Mouse (Mus musculus) forebrain, embryonic 14.5 days (tissue): ENCODE measurements around the gene Plekhm2. TPM values are rescaled to one million over a fixed set of nuclear protein-coding genes. Genes with fewer than 3 reads are reported as not detected.

Experiments used
- ATAC-seq: fragments of 200-750 bp; cut with Nextera tagmentation; 2 replicates; pipeline ENCODE4 v1.8.0; 2017; ENCODE audit warnings: mild to moderate bottlenecking, moderate library complexity
- DNase-seq: peaks from one replicate; pipeline ENCODE4 v3.0.0-alpha.2; 2015; ENCODE audit warnings: low spot score
- H3K27ac ChIP-seq: fragments of 300-500 bp; sonication (generic); 2 replicates; pipeline ENCODE4 v1.5.1; 2014; ENCODE audit warnings: low read depth, mild to moderate bottlenecking, control low read depth, low read length, moderate library complexity
- H3K27me3 ChIP-seq: fragments of 300-500 bp; sonication (generic); replicated peaks from 2 replicates; pipeline ENCODE4 v1.6.1; 2014; ENCODE audit warnings: low read length, control low read depth, mixed read lengths; ENCODE audit not compliant: control insufficient read depth, insufficient read depth
- H3K36me3 ChIP-seq: fragments of 300-500 bp; sonication (generic); 2 replicates; pipeline ENCODE4 v1.6.1; 2014; ENCODE audit warnings: low read length, control low read depth; ENCODE audit not compliant: control insufficient read depth, insufficient read depth
- H3K4me1 ChIP-seq: fragments of 300-500 bp; sonication (generic); 2 replicates; pipeline ENCODE4 v1.6.1; 2014; ENCODE audit warnings: antibody characterized with exemption, low read length, control low read depth; ENCODE audit not compliant: control insufficient read depth, insufficient read depth
- H3K4me2 ChIP-seq: fragments of 300-500 bp; sonication (generic); 2 replicates; pipeline ENCODE4 v1.6.1; 2014; ENCODE audit warnings: mild to moderate bottlenecking, control low read depth, low read length
- H3K4me3 ChIP-seq: fragments of 300-500 bp; sonication (generic); 2 replicates; pipeline ENCODE4 v1.5.1; 2014; ENCODE audit warnings: low read depth, low read length, control low read depth
- H3K9ac ChIP-seq: fragments of 300-500 bp; sonication (generic); 2 replicates; pipeline ENCODE4 v1.6.1; 2014; ENCODE audit warnings: mild to moderate bottlenecking, low read length, control low read depth, moderate library complexity
- H3K9me3 ChIP-seq: fragments of 300-500 bp; sonication (generic); replicated peaks from 2 replicates; pipeline ENCODE4 v1.6.1; 2016; ENCODE audit warnings: low read length, control low read depth, mixed read lengths; ENCODE audit not compliant: control insufficient read depth
- WGBS: fragments of 180-500 bp; shearing (Covaris S2); extraction: QIAGEN DNeasy Blood & Tissue Kit; methylation state at CpG from one replicate; pipeline ENCODE4 v1.1.7; 2014; 5-methylcytosine and 5-hydroxymethylcytosine counted together
- polyA plus RNA-seq: library from polyadenylated mRNA; unstranded; fragments of >200 nt; fragmentation: Nextera tagmentation; extraction: Ambion mirVana; gene quantifications from 2 replicates; pipeline ENCODE4 v1.2.1, GENCODE M21; 2014

The Plekhm2 gene
- polyA plus RNA-seq, 1 experiment from 2014 or later: 3.9 TPM

DNA sequence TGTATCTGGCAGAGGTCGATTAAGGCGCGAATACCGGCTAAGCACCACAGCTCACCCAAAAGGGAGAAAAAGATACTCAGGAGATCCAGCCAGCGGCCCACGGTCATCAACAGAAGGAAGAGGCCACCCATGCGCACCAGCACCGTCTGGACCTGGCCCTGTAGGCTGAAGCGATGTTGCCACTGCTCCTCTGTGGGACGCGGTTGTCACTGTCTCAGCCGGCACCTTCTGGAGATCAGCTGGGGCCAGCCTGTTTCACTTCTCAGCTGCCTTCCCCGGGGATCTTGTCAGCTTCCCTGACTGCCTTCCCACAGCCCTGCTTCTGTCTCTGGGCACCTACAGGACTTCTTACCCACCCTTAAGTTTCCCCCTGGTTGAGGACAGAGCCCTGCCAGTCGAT lies 49.8 kb downstream of the Plekhm2 start:
- ATAC-seq (no peak), DNase-seq (no peak)
- peaks cover 4% of the 10 kb centered on the region; the same call in 1 of the 2 replicates for H3K4me1 ChIP-seq
- no peaks in the 10 kb centered on the region for H3K27me3 ChIP-seq
- no peak overlapping the region for H3K9ac ChIP-seq
- WGBS: 85% methylated on average over 14 of the region's 14 CpGs
- no peaks in the 10 kb centered on the region for H3K9me3 ChIP-seq
- no peak overlapping the region for H3K4me2 ChIP-seq
- no peaks in the 10 kb centered on the region for H3K36me3 ChIP-seq
- no peak overlapping the region for H3K4me3 ChIP-seq
- no peak overlapping the region for H3K27ac ChIP-seq

DNA sequence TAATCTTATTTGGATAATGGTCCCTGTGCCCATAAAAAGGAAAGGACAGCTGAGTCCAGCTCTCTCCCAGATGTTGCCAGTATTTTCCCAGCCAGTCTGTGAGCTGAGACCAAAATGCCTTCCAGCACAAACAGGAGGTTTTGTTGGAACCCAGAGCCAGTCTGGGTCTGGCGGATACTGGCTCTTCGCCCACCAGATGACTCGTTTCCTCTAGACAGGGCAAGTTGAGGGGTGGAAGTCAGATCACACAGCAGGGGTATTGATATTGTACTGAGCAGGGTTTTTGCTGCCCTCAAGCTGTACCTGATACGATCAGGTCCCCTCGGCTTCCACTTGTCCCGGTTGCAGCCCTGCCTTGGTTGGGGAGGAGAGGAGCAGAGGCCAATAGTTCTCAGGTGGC lies 55.2 kb downstream of the Plekhm2 start:
- Histone ChIP-seq H3K9me3 (no peaks in the 10 kb centered on the region), H3K36me3 (no peaks in the 10 kb centered on the region), H3K27me3 (no peaks in the 10 kb centered on the region), H3K4me2 (no peak overlapping the region), H3K4me3 (no peak overlapping the region), H3K9ac (no peak overlapping the region), H3K27ac (no peak overlapping the region), H3K4me1 (no peaks in the 10 kb centered on the region)
- ATAC-seq (no peak), DNase-seq (no peak)
- 78% methylated on average over 6 of the region's 6 CpGs for WGBS

GRCm38 (mm10) chr4:141605861-141606260 lies 58.8 kb downstream of the Plekhm2 start, which contains the start of gene Fblim1:
TSS of gene Fblim1 (minus strand) at chr4:141606096.
- DNase-seq (no peak), ATAC-seq (no peak)
- 89% methylated on average over 11 of the region's 11 CpGs for WGBS
- H3K9ac ChIP-seq: no peak within 1 kb of the TSS
- H3K36me3 ChIP-seq: no peaks in the 10 kb centered on the region
- no peaks in the 10 kb centered on the region for H3K9me3 ChIP-seq
- no peak within 1 kb of the TSS for H3K4me2 ChIP-seq
- H3K4me3 ChIP-seq: no peak within 1 kb of the TSS
- H3K27me3 ChIP-seq: no peaks in the 10 kb centered on the region
- no peak within 1 kb of the TSS for H3K27ac ChIP-seq
- H3K4me1 ChIP-seq: no peaks in the 10 kb centered on the region

DNA sequence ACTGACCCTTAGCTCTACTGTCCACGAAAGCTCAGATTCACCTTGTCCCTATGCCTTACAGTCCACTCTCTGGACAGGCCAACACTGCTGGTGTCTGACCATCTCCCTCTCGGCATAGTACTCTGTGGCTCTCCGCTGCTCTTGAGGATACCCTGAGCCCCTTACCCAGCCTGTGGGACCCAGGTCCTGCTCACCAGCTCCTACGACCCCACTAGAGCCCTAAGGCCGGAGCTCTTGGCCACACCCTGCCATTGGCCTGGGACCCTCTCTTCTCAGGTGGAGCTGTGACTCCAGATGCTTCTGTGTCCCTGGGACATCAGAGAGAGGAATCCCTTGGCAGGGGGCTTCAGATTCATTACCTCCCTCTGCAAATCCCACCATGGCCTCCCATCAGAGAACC lies 59.3 kb downstream of the Plekhm2 start:
- Histone ChIP-seq H3K9me3 (no peaks in the 10 kb centered on the region), H3K4me3 (no peak overlapping the region), H3K36me3 (no peaks in the 10 kb centered on the region), H3K9ac (no peak overlapping the region), H3K27me3 (0 out of 2 replicates have a peak, but pooled peaks cover 3% of the 10 kb centered on the region), H3K4me1 (no peaks in the 10 kb centered on the region), H3K4me2 (no peak overlapping the region), H3K27ac (no peak overlapping the region)
- ATAC-seq (no peak), DNase-seq (no peak)
- 85% methylated on average over 5 of the region's 5 CpGs for WGBS

DNA sequence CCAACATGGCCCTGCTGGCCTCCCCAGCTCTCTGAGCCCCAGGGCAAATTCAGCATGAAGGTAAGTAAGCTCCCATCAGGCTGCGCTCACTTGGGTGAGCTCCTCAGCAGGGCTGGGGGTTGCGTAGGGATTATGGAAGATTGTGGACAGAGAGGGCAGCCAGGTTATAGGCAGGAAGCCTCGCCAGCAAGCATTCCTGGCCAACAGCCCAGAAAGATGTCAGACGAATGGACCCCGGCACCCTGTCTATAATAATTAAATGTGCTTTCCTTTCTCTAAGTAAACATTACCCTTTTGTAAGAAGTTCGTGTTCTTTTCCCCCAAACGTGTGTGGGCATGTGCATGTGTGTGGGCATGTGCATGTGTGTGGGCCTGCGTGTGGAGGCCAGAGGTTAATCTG lies 60.2 kb downstream of the Plekhm2 start:
- Histone ChIP-seq H3K4me3 (no peak overlapping the region), H3K27me3 (0 out of 2 replicates have a peak, but pooled peaks cover 6% of the 10 kb centered on the region), H3K27ac (no peak overlapping the region), H3K9ac (no peak overlapping the region), H3K36me3 (no peaks in the 10 kb centered on the region), H3K4me2 (no peak overlapping the region), H3K9me3 (no peaks in the 10 kb centered on the region), H3K4me1 (no peaks in the 10 kb centered on the region)
- WGBS: 54% methylated on average over 8 of the region's 8 CpGs
- ATAC-seq (no peak), DNase-seq (no peak)

GRCm38 (mm10) chr4:141603921-141604320 lies 60.8 kb downstream of the Plekhm2 start:
- Histone ChIP-seq H3K9ac (no peak overlapping the region), H3K4me1 (no peaks in the 10 kb centered on the region), H3K27me3 (0 out of 2 replicates have a peak, but pooled peaks cover 7% of the 10 kb centered on the region), H3K4me3 (no peak overlapping the region), H3K4me2 (no peak overlapping the region), H3K9me3 (no peaks in the 10 kb centered on the region), H3K27ac (no peak overlapping the region), H3K36me3 (no peaks in the 10 kb centered on the region)
- ATAC-seq: no peak
- no peak for DNase-seq
- WGBS: 71% methylated on average over 4 of the region's 4 CpGs

GRCm38 (mm10) chr4:141602523-141603223 lies 62.0 kb downstream of the Plekhm2 start:
- 91% methylated on average over 11 of the region's 11 CpGs for WGBS
- peaks cover 15% of the 10 kb centered on the region; the same call in 1 of the 2 replicates for H3K27me3 ChIP-seq
- no peaks in the 10 kb centered on the region for H3K9me3 ChIP-seq
- no peak overlapping the region for H3K27ac ChIP-seq
- no peaks in the 10 kb centered on the region for H3K36me3 ChIP-seq
- H3K4me3 ChIP-seq: no peak overlapping the region
- H3K9ac ChIP-seq: no peak overlapping the region
- 0 out of 2 replicates have a peak, but pooled peaks cover 3% of the 10 kb centered on the region for H3K4me1 ChIP-seq
- no peak overlapping the region for H3K4me2 ChIP-seq
- DNase-seq: no peak
- ATAC-seq: no peak

- H3K9ac ChIP-seq: no peak overlapping the region
- H3K4me2 ChIP-seq: no peak overlapping the region
- no peak overlapping the region for H3K4me3 ChIP-seq
- H3K36me3 ChIP-seq: no peaks in the 10 kb centered on the region
- H3K27ac ChIP-seq: no peak overlapping the region
- 0 out of 2 replicates have a peak, but pooled peaks cover 3% of the 10 kb centered on the region for H3K4me1 ChIP-seq
- ATAC-seq (no peak), DNase-seq (no peak)
- H3K27me3 ChIP-seq: peaks cover 15% of the 10 kb centered on the region; the same call in 1 of the 2 replicates
- no peaks in the 10 kb centered on the region for H3K9me3 ChIP-seq
- WGBS: 66% methylated on average over 12 of the region's 12 CpGs
These were observed 63.4 kb downstream of the Plekhm2 start for GRCm38 (mm10) chr4:141601148-141601862.

- Histone ChIP-seq H3K36me3 (no peaks in the 10 kb centered on the region), H3K4me2 (peak overlapping the region; percentile 67), H3K27ac (no peak overlapping the region), H3K4me1 (0 out of 2 replicates have a peak, but pooled peaks cover 3% of the 10 kb centered on the region), H3K9ac (no peak overlapping the region), H3K9me3 (no peaks in the 10 kb centered on the region), H3K4me3 (no peak overlapping the region), H3K27me3 (peaks cover 15% of the 10 kb centered on the region; the same call in 1 of the 2 replicates)
- 23% methylated on average over 6 of the region's 6 CpGs for WGBS
- ATAC-seq (0 out of 2 replicates have a peak, but pooled peaks have one; percentile 27), DNase-seq (no peak)
These were observed 64.3 kb downstream of the Plekhm2 start for GRCm38 (mm10) chr4:141600364-141600763.
